Mouse (Mus musculus): ENCODE results near the gene Rprd1b. TPM values are rescaled to one million over a fixed set of nuclear protein-coding genes. Genes with fewer than 3 reads are reported as not detected.

Gene Rprd1b
- polyA plus RNA-seq, 1 experiment: 17.1 TPM

- Histone ChIP-seq H3K27ac (ENCODE audit: insufficient read depth, low read length) (no peak overlapping the region), H3K4me1 (ENCODE audit: control insufficient read depth, insufficient read depth, low read length) (no peaks in the 10 kb centered on the region), H3K4me3 (ENCODE audit: insufficient read depth, low read length) (no peak overlapping the region)
- TF ChIP-seq CTCF (IDR thresholded peaks at IDR 0.05; ENCODE audit: extremely low read depth, insufficient read depth, low read length) (no peak), POLR2A (IDR thresholded peaks at IDR 0.05; ENCODE audit: extremely low read depth, insufficient read depth, low read length) (no peak)
Observed at GRCm38 (mm10) chr2:158155615-158156014, 127.3 kb downstream of the Rprd1b start.

GRCm38 (mm10) chr2:158156487-158156886 is 128.2 kb downstream of the Rprd1b start:
- Histone ChIP-seq H3K27ac (ENCODE audit: insufficient read depth, low read length) (no peak overlapping the region), H3K4me3 (ENCODE audit: insufficient read depth, low read length) (no peak overlapping the region), H3K4me1 (ENCODE audit: control insufficient read depth, insufficient read depth, low read length) (no peaks in the 10 kb centered on the region)
- TF ChIP-seq POLR2A (IDR thresholded peaks at IDR 0.05; ENCODE audit: extremely low read depth, insufficient read depth, low read length): no peak
- TF ChIP-seq CTCF (IDR thresholded peaks at IDR 0.05; ENCODE audit: extremely low read depth, insufficient read depth, low read length): no peak

- no peaks in the 10 kb centered on the region for H3K4me1 ChIP-seq (ENCODE audit: control insufficient read depth, insufficient read depth, low read length)
- TF ChIP-seq POLR2A (IDR thresholded peaks at IDR 0.05; ENCODE audit: extremely low read depth, insufficient read depth, low read length) (no peak), CTCF (IDR thresholded peaks at IDR 0.05; ENCODE audit: extremely low read depth, insufficient read depth, low read length) (no peak)
- H3K27ac ChIP-seq (ENCODE audit: insufficient read depth, low read length): no peak overlapping the region
- no peak overlapping the region for H3K4me3 ChIP-seq (ENCODE audit: insufficient read depth, low read length)
Observed at GRCm38 (mm10) chr2:158157654-158158053, 129.4 kb downstream of the Rprd1b start.

- Histone ChIP-seq H3K27ac (ENCODE audit: insufficient read depth, low read length) (peak overlapping the region; percentile 58; the same call in 1 of the 2 replicates), H3K4me3 (ENCODE audit: insufficient read depth, low read length) (no peak overlapping the region), H3K4me1 (ENCODE audit: control insufficient read depth, insufficient read depth, low read length) (no peaks in the 10 kb centered on the region)
- TF ChIP-seq POLR2A (IDR thresholded peaks at IDR 0.05; ENCODE audit: extremely low read depth, insufficient read depth, low read length) (no peak), CTCF (IDR thresholded peaks at IDR 0.05; ENCODE audit: extremely low read depth, insufficient read depth, low read length) (no peak)
Observed at GRCm38 (mm10) chr2:158159376-158160235, 131.3 kb downstream of the Rprd1b start.

GRCm38 (mm10) chr2:158161761-158162160 is 133.5 kb downstream of the Rprd1b start:
- no peak for TF ChIP-seq CTCF (IDR thresholded peaks at IDR 0.05; ENCODE audit: extremely low read depth, insufficient read depth, low read length)
- Histone ChIP-seq H3K4me3 (ENCODE audit: insufficient read depth, low read length) (no peak overlapping the region), H3K27ac (ENCODE audit: insufficient read depth, low read length) (no peak overlapping the region), H3K4me1 (ENCODE audit: control insufficient read depth, insufficient read depth, low read length) (peaks cover under 1% of the 10 kb centered on the region)

- no peak overlapping the region for H3K27ac ChIP-seq (ENCODE audit: insufficient read depth, low read length)
- no peak overlapping the region for H3K4me3 ChIP-seq (ENCODE audit: insufficient read depth, low read length)
- peaks cover 4% of the 10 kb centered on the region for H3K4me1 ChIP-seq (ENCODE audit: control insufficient read depth, insufficient read depth, low read length)
- no peak for TF ChIP-seq CTCF (IDR thresholded peaks at IDR 0.05; ENCODE audit: extremely low read depth, insufficient read depth, low read length)
- no peak for TF ChIP-seq POLR2A (IDR thresholded peaks at IDR 0.05; ENCODE audit: extremely low read depth, insufficient read depth, low read length)
Observed at GRCm38 (mm10) chr2:158163034-158163433, 134.7 kb downstream of the Rprd1b start.

- no peak overlapping the region for H3K27ac ChIP-seq (ENCODE audit: insufficient read depth, low read length)
- no peak overlapping the region for H3K4me3 ChIP-seq (ENCODE audit: insufficient read depth, low read length)
- TF ChIP-seq CTCF (IDR thresholded peaks at IDR 0.05; ENCODE audit: extremely low read depth, insufficient read depth, low read length) (no peak), POLR2A (IDR thresholded peaks at IDR 0.05; ENCODE audit: extremely low read depth, insufficient read depth, low read length) (no peak)
- H3K4me1 ChIP-seq (ENCODE audit: control insufficient read depth, insufficient read depth, low read length): peaks cover 4% of the 10 kb centered on the region
Observed at GRCm38 (mm10) chr2:158165776-158166175, 137.5 kb downstream of the Rprd1b start.

- Histone ChIP-seq H3K4me1 (ENCODE audit: control insufficient read depth, insufficient read depth, low read length) (peaks cover 4% of the 10 kb centered on the region), H3K27ac (ENCODE audit: insufficient read depth, low read length) (0 out of 2 replicates have a peak overlapping the region, but pooled peaks have one; percentile 53), H3K4me3 (ENCODE audit: insufficient read depth, low read length) (no peak overlapping the region)
- TF ChIP-seq POLR2A (IDR thresholded peaks at IDR 0.05; ENCODE audit: extremely low read depth, insufficient read depth, low read length) (no peak), CTCF (IDR thresholded peaks at IDR 0.05; ENCODE audit: extremely low read depth, insufficient read depth, low read length) (no peak)
Observed at GRCm38 (mm10) chr2:158166628-158167027, 138.3 kb downstream of the Rprd1b start.

- no peak overlapping the region for H3K4me3 ChIP-seq (ENCODE audit: insufficient read depth, low read length)
- H3K27ac ChIP-seq (ENCODE audit: insufficient read depth, low read length): no peak overlapping the region
- TF ChIP-seq POLR2A (IDR thresholded peaks at IDR 0.05; ENCODE audit: extremely low read depth, insufficient read depth, low read length) (no peak), CTCF (IDR thresholded peaks at IDR 0.05; ENCODE audit: extremely low read depth, insufficient read depth, low read length) (no peak)
- peaks cover 4% of the 10 kb centered on the region for H3K4me1 ChIP-seq (ENCODE audit: control insufficient read depth, insufficient read depth, low read length)
Observed at GRCm38 (mm10) chr2:158167496-158168205, 139.4 kb downstream of the Rprd1b start.

All from cortical plate, adult 2 months (tissue).